Mouse (Mus musculus) left cerebral cortex, adult 9 months (tissue): ENCODE data around the gene Arg2.
"Not testable (repeated sequence)": the region's sequence is repeated elsewhere in the genome, so short reads cannot be mapped to it uniquely, and the experiment has no call there.

Experiments used
- DNase-seq, 2 experiments: peaks; one replicate each; pipeline ENCODE4 v3.0.0; 2022; ENCODE audit warnings: low spot score in 2 of 2

Arg2 gene

GRCm38 (mm10) chr12:79171269-79171995 is 40.9 kb downstream of the Arg2 start:
- DNase-seq: peak in 1 of 2 experiments; percentile 29

GRCm38 (mm10) chr12:79172019-79172941 is 41.7 kb downstream of the Arg2 start, which contains the start of gene Vti1b:
Gene Vti1b (minus strand): TSS chr12:79172667.
- peak; percentile 84 to 91 for DNase-seq

- DNase-seq: no peak
These were observed 43.1 kb downstream of the Arg2 start for GRCm38 (mm10) chr12:79173721-79174120.

- DNase-seq: no peak
These were observed 45.4 kb downstream of the Arg2 start for GRCm38 (mm10) chr12:79175998-79176397.

- not testable (repeated sequence) for DNase-seq
These were observed 54.6 kb downstream of the Arg2 start for GRCm38 (mm10) chr12:79185160-79185559.

GRCm38 (mm10) chr12:79190931-79191673 is 60.5 kb downstream of the Arg2 start:
- peak; percentile 43 to 72 for DNase-seq

- DNase-seq: peak in 1 of 2 experiments; percentile 73
These were observed 61.1 kb downstream of the Arg2 start for GRCm38 (mm10) chr12:79191701-79192100.

- no peak for DNase-seq
These were observed 61.6 kb downstream of the Arg2 start, which contains the start of gene Rdh11 for GRCm38 (mm10) chr12:79192193-79192592. Gene Rdh11 (minus strand): TSS chr12:79192293.

- peak; percentile 35 to 76 for DNase-seq
These were observed 62.9 kb downstream of the Arg2 start for GRCm38 (mm10) chr12:79193441-79193840.

- no peak for DNase-seq
These were observed 66.5 kb downstream of the Arg2 start for GRCm38 (mm10) chr12:79197105-79197504.

GRCm38 (mm10) chr12:79201882-79202281 is 71.3 kb downstream of the Arg2 start:
- no peak for DNase-seq
